Mouse (Mus musculus) T-cell, adult 66 days (primary cell): ENCODE measurements around the gene Galc. TPM values are rescaled to one million over a fixed set of nuclear protein-coding genes. Genes with fewer than 3 reads are reported as not detected.

Source experiments
- total RNA-seq, 2 experiments: library from RNA; stranded (reverse); gene quantifications; 3 replicates in 1 of 2; 4 replicates in 1 of 2; pipeline ENCODE4 v1.2.4; 2023

Gene Galc
- total RNA-seq: 1 to 10 TPM; 7.6 to 8.9 TPM

GRCm38 (mm10) chr12:98258845-98259517 lies at the start of gene Galc:
Gene Galc, minus strand, starts transcription at chr12:98259459.

GRCm38 (mm10) chr12:98268441-98269369 lies 9.4 kb upstream of the Galc start, which contains the start of gene Gpr65:
Gene Gpr65, plus strand, starts transcription at chr12:98268635.

Other genes with a start within 250 kb of the Galc start
- 10 to 100 TPM; 25.5 to 30.9 TPM for gene Gpr65, start 9.2 kb upstream of the Galc start, total RNA-seq